Mouse (Mus musculus) small intestine, adult 2 months (tissue): ENCODE results near the gene Pik3c2g.

Experiments
- CTCF ChIP-seq: fragments of 200-500 bp; IDR thresholded peaks from 2 replicates; pipeline ENCODE4 v1.5.1; 2012; ENCODE audit warnings: low read depth, mild to moderate bottlenecking, control low read depth, inconsistent platforms, low read length, moderate library complexity, mixed read lengths; ENCODE audit not compliant: insufficient replicate concordance, insufficient read length; ENCODE audit errors: extremely low read depth
- POLR2A ChIP-seq: fragments of 200-500 bp; IDR thresholded peaks from 2 replicates; pipeline ENCODE4 v1.6.1; 2012; ENCODE audit warnings: low read depth, mild to moderate bottlenecking, control low read depth, inconsistent platforms, low read length, moderate library complexity

DNA sequence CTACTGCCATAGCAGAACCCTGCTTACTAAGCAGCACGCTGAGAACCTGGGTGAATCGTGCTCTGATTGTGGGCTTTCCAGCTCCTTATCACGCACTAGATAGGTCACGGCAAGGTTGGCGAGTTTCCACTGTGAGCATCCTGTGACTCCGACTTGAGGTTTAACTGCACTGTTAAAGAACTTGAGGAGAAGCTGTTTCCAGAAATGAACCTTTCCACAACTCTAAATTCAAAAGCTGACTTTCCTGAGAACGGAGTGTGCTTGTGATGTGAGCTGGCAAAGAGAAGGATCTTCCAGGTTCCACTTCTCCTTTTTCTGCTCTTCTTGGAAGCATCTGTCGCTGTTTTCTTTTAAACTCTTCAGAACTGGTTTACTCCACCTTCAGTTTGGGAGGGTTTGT lies 170.9 kb downstream of the Pik3c2g start:
- TF ChIP-seq CTCF (no peak), POLR2A (no peak)
